Mouse (Mus musculus) ovary, postnatal 36 days (tissue): ENCODE measurements around the gene Pramef6.
"Not testable (repeated sequence)": the region's sequence is repeated elsewhere in the genome, so short reads cannot be mapped to it uniquely, and the experiment has no call there.

Source experiments
- DNase-seq: peaks from one replicate; pipeline ENCODE4 v3.0.0; 2022; ENCODE audit warnings: low spot score, mixed read lengths

Pramef6 gene

GRCm38 (mm10) chr4:143900280-143900679, at the start of gene Pramef6:
Pramef6 (minus strand) TSS chr4:143900380.
- DNase-seq: not testable (repeated sequence)

GRCm38 (mm10) chr4:143894406-143894805, 5.8 kb downstream of the Pramef6 start:
- not testable (repeated sequence) for DNase-seq

- DNase-seq: not testable (repeated sequence)
Measured at GRCm38 (mm10) chr4:143882371-143882770, 17.8 kb downstream of the Pramef6 start.

- DNase-seq: not testable (repeated sequence)
Measured at GRCm38 (mm10) chr4:143846197-143846596, 54.0 kb downstream of the Pramef6 start, which contains the start of gene Gm13103. Gm13103 (plus strand) TSS chr4:143846497.
